Mouse (Mus musculus) olfactory bulb, adult 2 months (tissue): Measurements from ENCODE around the gene Dglucy.

Experiments
- CTCF ChIP-seq: fragments of 200-500 bp; IDR thresholded peaks from 2 replicates; pipeline ENCODE4 v1.5.1; 2012; ENCODE audit warnings: low read depth, mild to moderate bottlenecking, low read length, moderate library complexity; ENCODE audit not compliant: insufficient read depth
- POLR2A ChIP-seq: fragments of 200-500 bp; IDR thresholded peaks from 2 replicates; pipeline ENCODE4 v1.6.1; 2012; ENCODE audit warnings: mild to moderate bottlenecking, low read depth, low read length, moderate library complexity; ENCODE audit not compliant: insufficient read depth

GRCm38 (mm10) chr12:100789981-100790550, 11.2 kb downstream of the Dglucy start:
- TF ChIP-seq POLR2A, result no peak
- TF ChIP-seq CTCF, result no peak
